Mouse (Mus musculus) embryo, embryonic 9.5 days (tissue): ENCODE data around the gene Prpf38b.
"Not testable (repeated sequence)": the region's sequence is repeated elsewhere in the genome, so short reads cannot be mapped to it uniquely, and the experiment has no call there.

ENCODE experiments used
- DNase-seq: peaks from one replicate; pipeline ENCODE4 v3.0.0-alpha.2; 2017; ENCODE audit errors: extremely low spot score

Gene Prpf38b

GRCm38 (mm10) chr3:108900681-108901080, 10.8 kb downstream of the Prpf38b start:
- DNase-seq: no peak

- no peak for DNase-seq
Measured at GRCm38 (mm10) chr3:108900147-108900546, 11.4 kb downstream of the Prpf38b start.

- no peak for DNase-seq
Measured at GRCm38 (mm10) chr3:108898640-108899039, 12.9 kb downstream of the Prpf38b start.

GRCm38 (mm10) chr3:108892914-108893313, 18.6 kb downstream of the Prpf38b start:
- no peak for DNase-seq

- DNase-seq: no peak
Measured at GRCm38 (mm10) chr3:108892080-108892479, 19.4 kb downstream of the Prpf38b start.

GRCm38 (mm10) chr3:108889908-108890307, 21.6 kb downstream of the Prpf38b start, which contains the start of gene Fndc7:
TSS of gene Fndc7 (minus strand) at chr3:108890008.
- DNase-seq: no peak

GRCm38 (mm10) chr3:108887618-108887975, 23.9 kb downstream of the Prpf38b start:
- no peak for DNase-seq

- no peak for DNase-seq
Measured at GRCm38 (mm10) chr3:108886934-108887617, 24.5 kb downstream of the Prpf38b start.

- peak; percentile 64 for DNase-seq
Measured at GRCm38 (mm10) chr3:108885686-108886530, 25.6 kb downstream of the Prpf38b start.

- DNase-seq: no peak
Measured at GRCm38 (mm10) chr3:108884706-108885289, 26.7 kb downstream of the Prpf38b start.

- DNase-seq: no peak
Measured at GRCm38 (mm10) chr3:108883067-108883466, 28.5 kb downstream of the Prpf38b start.

- DNase-seq: not testable (repeated sequence)
Measured at GRCm38 (mm10) chr3:108881873-108882272, 29.7 kb downstream of the Prpf38b start.

- no peak for DNase-seq
Measured at GRCm38 (mm10) chr3:108880544-108881507, 30.7 kb downstream of the Prpf38b start.

GRCm38 (mm10) chr3:108879836-108880435, 31.6 kb downstream of the Prpf38b start:
- DNase-seq: no peak

- no peak for DNase-seq
Measured at GRCm38 (mm10) chr3:108879129-108879528, 32.4 kb downstream of the Prpf38b start.

GRCm38 (mm10) chr3:108870631-108871030, 40.9 kb downstream of the Prpf38b start:
- DNase-seq: no peak

GRCm38 (mm10) chr3:108867449-108867848, 44.1 kb downstream of the Prpf38b start:
- no peak for DNase-seq

GRCm38 (mm10) chr3:108865676-108866075, 45.9 kb downstream of the Prpf38b start:
- no peak for DNase-seq

- no peak for DNase-seq
Measured at GRCm38 (mm10) chr3:108865129-108865528, 46.4 kb downstream of the Prpf38b start.

GRCm38 (mm10) chr3:108863091-108863490, 48.4 kb downstream of the Prpf38b start:
- no peak for DNase-seq

- not testable (repeated sequence) for DNase-seq
Measured at GRCm38 (mm10) chr3:108862282-108862681, 49.2 kb downstream of the Prpf38b start.
